Mouse (Mus musculus): Measurements from ENCODE around the gene Taf4.

DNA sequence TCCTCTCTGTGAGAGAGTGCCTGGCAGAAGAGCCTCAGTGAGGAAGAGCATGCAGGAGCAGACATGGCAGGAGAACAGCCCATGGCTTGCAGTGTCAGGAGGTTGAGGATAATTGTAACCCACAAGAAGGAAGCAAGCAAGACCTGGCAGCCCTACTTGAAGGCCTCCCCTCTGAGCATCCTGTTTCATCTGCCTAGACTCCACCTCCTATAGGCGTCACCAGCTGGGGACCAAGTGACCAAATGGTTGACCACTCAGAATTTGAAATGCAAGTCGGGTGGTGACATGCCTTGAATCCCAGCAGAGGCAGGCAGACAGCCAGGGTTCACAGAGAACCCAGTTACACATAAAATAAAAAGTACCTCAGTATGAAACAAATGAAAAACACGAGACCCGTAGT, 4.2 kb upstream of the Taf4 start:
- TF ChIP-seq CTCF (IDR thresholded peaks at IDR 0.05; ENCODE audit: extremely low read depth, insufficient read depth, insufficient read length, insufficient replicate concordance) (no peak), POLR2A (IDR thresholded peaks at IDR 0.05; ENCODE audit: low read depth, low read length) (no peak)

All from spleen, adult 2 months (tissue).